Mouse (Mus musculus) B cell, adult 62 days (primary cell): ENCODE data around the gene Cacul1. TPM values are rescaled to one million over a fixed set of nuclear protein-coding genes. Genes with fewer than 3 reads are reported as not detected.

Experiments used
- total RNA-seq: library from RNA; stranded (reverse); gene quantifications from 4 replicates; pipeline ENCODE4 v1.2.4, GENCODE M21; 2023

Cacul1 gene
- 62.4 to 75.6 TPM (median 71.2 TPM) in 4 replicates for total RNA-seq

GRCm38 (mm10) chr19:60580582-60581339 is at the start of gene Cacul1:
TSS of gene Cacul1 (minus strand) at chr19:60581025.

Other genes with a start within 250 kb of the Cacul1 start
- not detected in 4 replicates for gene Prlhr, start 112.7 kb downstream of the Cacul1 start, total RNA-seq
- gene Nanos1, start 175.0 kb upstream of the Cacul1 start, total RNA-seq: 2.3 to 3.5 TPM (median 3.0 TPM) in 4 replicates
- 244 to 256 TPM (median 251 TPM) in 4 replicates for gene Eif3a, start 209.6 kb upstream of the Cacul1 start, total RNA-seq
- 20.8 to 27.2 TPM (median 24.8 TPM) in 4 replicates for gene Fam45a, start 230.6 kb upstream of the Cacul1 start, total RNA-seq